Mouse (Mus musculus) stomach, postnatal 0 days (tissue): ENCODE results near the gene Faap24. TPM values are rescaled to one million over a fixed set of nuclear protein-coding genes. Genes with fewer than 3 reads are reported as not detected.

Source experiments
- ATAC-seq: fragments of 200-750 bp; cut with Nextera tagmentation; 2 replicates; pipeline ENCODE4 v1.8.0; 2017; ENCODE audit not compliant: low FRiP score, low TSS enrichment
- DNase-seq: peaks from one replicate; pipeline ENCODE4 v3.0.0-alpha.2; 2016; ENCODE audit warnings: low spot score
- H3K27ac ChIP-seq: fragments of 300-500 bp; sonication (generic); replicated peaks from 2 replicates; pipeline ENCODE4 v1.5.1; 2014; ENCODE audit warnings: mild to moderate bottlenecking, control low read depth
- H3K27me3 ChIP-seq: fragments of 300-500 bp; sonication (generic); 2 replicates; pipeline ENCODE4 v1.6.1; 2014; ENCODE audit warnings: low read length; ENCODE audit not compliant: control insufficient read depth, insufficient read depth
- H3K36me3 ChIP-seq: fragments of 300-500 bp; sonication (generic); 2 replicates; pipeline ENCODE4 v1.6.1; 2014; ENCODE audit warnings: low read length, mixed read lengths; ENCODE audit not compliant: control insufficient read depth, insufficient read depth
- H3K4me1 ChIP-seq: fragments of 300-500 bp; sonication (generic); replicated peaks from 2 replicates; pipeline ENCODE4 v1.6.1; 2014; ENCODE audit warnings: antibody characterized with exemption; ENCODE audit not compliant: control insufficient read depth, insufficient read depth
- H3K4me2 ChIP-seq: fragments of 300-500 bp; sonication (generic); replicated peaks from 2 replicates; pipeline ENCODE4 v1.6.1; 2014; ENCODE audit warnings: low read depth, mild to moderate bottlenecking, control low read depth, moderate library complexity
- H3K4me3 ChIP-seq: fragments of 300-500 bp; sonication (generic); 2 replicates; pipeline ENCODE4 v1.5.1; 2014; ENCODE audit warnings: low read depth, low read length, control low read depth
- H3K9ac ChIP-seq: fragments of 300-500 bp; sonication (generic); 2 replicates; pipeline ENCODE4 v1.6.1; 2014; ENCODE audit warnings: mild to moderate bottlenecking, low read length, control low read depth, mixed read lengths
- H3K9me3 ChIP-seq: fragments of 300-500 bp; sonication (generic); 2 replicates; pipeline ENCODE4 v1.6.1; 2016; ENCODE audit warnings: low read length; ENCODE audit not compliant: control insufficient read depth
- CTCF ChIP-seq: IDR thresholded peaks from 2 replicates; pipeline ENCODE4 v1.5.1; 2016; ENCODE audit warnings: antibody characterized with exemption, low read depth, mild to moderate bottlenecking, moderate library complexity
- EP300 ChIP-seq: optimal IDR thresholded peaks from 2 replicates; pipeline ENCODE3; 2016; ENCODE audit warnings: antibody characterized with exemption
- WGBS: fragments of 180-500 bp; shearing (Covaris S2); extraction: QIAGEN DNeasy Blood & Tissue Kit; methylation state at CpG from one replicate; pipeline ENCODE4 v1.1.7; 2014; 5-methylcytosine and 5-hydroxymethylcytosine counted together
- polyA plus RNA-seq: library from polyadenylated mRNA; unstranded; fragments of >200 nt; fragmentation: Nextera tagmentation; extraction: Ambion mirVana; gene quantifications from 2 replicates; pipeline ENCODE4 v1.2.1, GENCODE M21; 2015

The Faap24 gene
- polyA plus RNA-seq, 1 experiment from 2014 or later = 9.3 TPM

DNA sequence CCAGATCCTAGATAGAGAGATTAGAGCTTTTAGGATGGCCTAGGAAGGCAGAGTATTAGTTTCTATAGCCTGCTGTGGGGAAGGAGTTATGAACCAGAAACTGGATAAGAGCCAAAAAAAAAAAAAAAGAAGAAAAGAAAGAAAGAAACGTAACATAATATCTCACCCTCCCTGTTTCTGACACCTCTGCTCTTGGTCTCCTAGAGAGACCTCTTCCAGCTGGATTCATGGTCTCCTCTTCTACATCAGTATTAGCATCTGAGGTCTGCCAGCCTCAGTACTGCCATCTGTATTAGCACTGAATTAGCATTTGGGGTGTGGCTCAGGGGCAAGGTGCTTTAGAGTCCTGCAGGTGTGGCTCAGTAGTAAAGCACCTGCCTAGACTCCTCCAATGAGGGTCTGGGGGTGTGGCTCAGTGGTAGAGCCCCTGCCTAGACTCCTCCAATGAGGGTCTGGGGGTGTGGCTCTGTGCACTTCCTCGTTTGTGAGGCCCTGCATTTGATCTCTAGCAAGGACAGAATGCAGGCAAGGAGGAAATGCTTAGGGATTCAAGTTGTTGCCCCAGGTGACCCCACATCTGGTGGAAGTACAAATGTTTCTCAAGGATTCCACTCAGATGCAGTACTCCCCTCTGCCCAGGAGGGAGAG, 13.8 kb downstream of the Faap24 start:
- Histone ChIP-seq H3K4me1 (no peaks in the 10 kb centered on the region), H3K36me3 (no peaks in the 10 kb centered on the region), H3K4me3 (no peak overlapping the region), H3K4me2 (no peak overlapping the region), H3K27me3 (no peaks in the 10 kb centered on the region), H3K9me3 (no peaks in the 10 kb centered on the region), H3K27ac (no peak overlapping the region), H3K9ac (no peak overlapping the region)
- DNase-seq = peak; percentile 87
- TF ChIP-seq EP300 (no peak), CTCF (no peak)
- ATAC-seq = peak; percentile 87
- WGBS = 27% methylated on average over 2 of the region's 2 CpGs

DNA sequence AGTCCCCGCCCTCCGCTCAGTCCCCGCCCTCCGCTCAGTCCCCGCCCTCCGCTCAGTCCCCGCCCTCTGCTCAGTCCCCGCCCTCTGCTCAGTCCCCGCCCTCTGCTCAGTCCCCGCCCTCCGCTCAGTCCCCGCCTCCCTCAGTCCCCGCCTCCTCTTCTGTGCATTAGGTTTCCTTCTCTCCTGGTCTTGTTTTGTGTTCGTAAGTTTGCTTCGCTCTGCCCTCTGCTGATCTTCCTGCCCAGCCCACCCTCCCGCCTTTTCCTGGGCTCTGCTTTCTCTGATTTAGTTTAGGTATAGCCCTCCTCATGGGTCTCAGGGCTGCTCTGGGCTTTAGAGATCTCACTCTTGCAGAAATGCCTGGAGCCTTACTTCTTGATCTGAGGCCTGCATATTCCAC, 14.8 kb downstream of the Faap24 start:
- Histone ChIP-seq H3K36me3 (no peaks in the 10 kb centered on the region), H3K9ac (no peak overlapping the region), H3K4me1 (no peaks in the 10 kb centered on the region), H3K9me3 (no peaks in the 10 kb centered on the region), H3K4me2 (no peak overlapping the region), H3K4me3 (no peak overlapping the region), H3K27me3 (no peaks in the 10 kb centered on the region), H3K27ac (no peak overlapping the region)
- ATAC-seq = peak; percentile 7; the same call in 1 of the 2 replicates
- TF ChIP-seq EP300 = no peak
- TF ChIP-seq CTCF = no peak
- DNase-seq = peak; percentile 71
- WGBS = 75% methylated on average over 11 of the region's 16 CpGs

DNA sequence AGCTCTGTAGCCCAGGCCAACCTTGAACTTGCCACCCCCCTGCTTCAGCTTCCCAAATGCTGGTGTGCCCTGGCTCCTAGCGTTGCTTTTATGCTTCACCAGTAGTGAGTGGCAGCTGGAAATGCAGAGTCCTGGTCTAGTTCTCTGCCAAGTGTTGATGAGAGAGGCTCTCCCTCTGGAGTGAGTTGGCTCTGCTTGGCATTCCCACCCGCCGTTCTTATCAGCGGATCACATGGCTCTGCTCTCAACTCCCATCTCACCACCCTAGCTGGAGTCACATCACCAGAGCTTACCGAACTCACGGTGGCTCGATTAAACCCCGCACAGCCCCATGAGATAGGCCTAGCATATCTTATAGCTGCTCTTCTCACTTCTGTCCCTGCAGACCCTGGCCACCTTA, 16.3 kb downstream of the Faap24 start:
- H3K36me3 ChIP-seq = no peaks in the 10 kb centered on the region

DNA sequence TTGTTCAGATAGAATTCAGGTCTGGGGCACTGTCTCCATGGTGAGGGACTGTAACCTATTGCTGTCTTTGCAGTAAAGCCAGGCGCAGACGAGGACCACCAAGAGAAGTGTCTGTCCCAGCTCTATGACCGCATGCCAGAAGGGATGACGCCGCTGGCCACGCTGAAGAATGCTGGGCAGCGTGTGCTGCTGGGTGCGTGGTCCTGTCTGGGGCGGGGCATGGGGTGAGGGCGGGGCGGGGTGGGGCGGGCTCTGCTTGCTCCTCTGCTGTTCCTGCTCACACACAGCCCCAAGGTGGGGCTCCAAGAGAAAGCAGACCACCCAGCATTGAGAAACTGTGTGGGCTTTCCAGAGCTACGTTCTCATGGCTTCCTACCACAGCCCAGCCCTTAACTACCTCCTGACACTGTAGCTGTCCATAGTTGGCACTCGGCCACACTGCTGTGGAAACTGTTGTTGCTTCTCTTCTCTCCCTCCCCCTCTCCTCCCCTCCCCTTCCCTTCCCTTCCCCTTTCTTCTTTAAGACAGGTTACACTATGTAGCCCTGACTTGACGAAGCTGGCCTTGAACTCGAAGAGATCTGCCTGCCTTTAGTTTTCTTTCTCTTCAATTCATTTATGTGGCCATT, 17.0 kb downstream of the Faap24 start:
- H3K27ac ChIP-seq = no peak overlapping the region
- no peaks in the 10 kb centered on the region for H3K4me1 ChIP-seq
- no peaks in the 10 kb centered on the region for H3K36me3 ChIP-seq
- TF ChIP-seq CTCF (no peak), EP300 (no peak)
- 35% methylated on average over 13 of the region's 16 CpGs for WGBS
- no peaks in the 10 kb centered on the region for H3K9me3 ChIP-seq
- no peaks in the 10 kb centered on the region for H3K27me3 ChIP-seq
- peak; percentile 48 for DNase-seq
- ATAC-seq = no peak
- no peak overlapping the region for H3K4me2 ChIP-seq
- H3K4me3 ChIP-seq = no peak overlapping the region
- no peak overlapping the region for H3K9ac ChIP-seq

More for the DNA sequence above, 16.3 kb downstream of the Faap24 start:
- H3K4me1 ChIP-seq = no peaks in the 10 kb centered on the region
- ATAC-seq (no peak), DNase-seq (no peak)
- H3K27me3 ChIP-seq = no peaks in the 10 kb centered on the region
- no peak overlapping the region for H3K9ac ChIP-seq
- TF ChIP-seq EP300 = no peak
- TF ChIP-seq CTCF = no peak
- H3K4me2 ChIP-seq = no peak overlapping the region
- H3K27ac ChIP-seq = no peak overlapping the region
- H3K4me3 ChIP-seq = no peak overlapping the region
- 84% methylated on average over 8 of the region's 8 CpGs for WGBS
- no peaks in the 10 kb centered on the region for H3K9me3 ChIP-seq

DNA sequence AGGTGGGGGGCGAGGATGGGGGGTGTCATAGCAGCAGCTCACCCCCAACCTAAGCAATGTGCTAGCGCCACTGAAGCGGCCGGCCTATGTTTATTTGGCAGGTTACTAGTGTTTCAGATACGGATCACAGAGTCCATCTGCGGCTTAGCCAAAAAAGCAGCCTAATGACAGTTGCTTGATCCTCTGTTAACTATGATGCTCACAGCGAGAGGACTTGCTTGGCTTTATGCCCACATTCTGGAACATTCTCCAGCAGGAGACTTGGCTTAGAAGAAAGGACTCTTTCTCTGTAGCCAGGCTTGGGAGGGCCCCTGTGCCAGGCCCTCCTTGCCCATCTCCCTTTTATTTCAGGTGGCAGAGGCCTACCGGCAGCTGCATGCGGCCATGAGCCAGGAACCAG, 20.0 kb downstream of the Faap24 start:
- H3K9me3 ChIP-seq = no peaks in the 10 kb centered on the region
- no peaks in the 10 kb centered on the region for H3K27me3 ChIP-seq
- no peaks in the 10 kb centered on the region for H3K36me3 ChIP-seq
- TF ChIP-seq CTCF (no peak), EP300 (no peak)
- DNase-seq = no peak
- H3K4me1 ChIP-seq = no peaks in the 10 kb centered on the region
- H3K4me2 ChIP-seq = no peak overlapping the region
- H3K9ac ChIP-seq = no peak overlapping the region
- 64% methylated on average over 9 of the region's 9 CpGs for WGBS
- H3K27ac ChIP-seq = no peak overlapping the region
- no peak overlapping the region for H3K4me3 ChIP-seq
- no peak for ATAC-seq

DNA sequence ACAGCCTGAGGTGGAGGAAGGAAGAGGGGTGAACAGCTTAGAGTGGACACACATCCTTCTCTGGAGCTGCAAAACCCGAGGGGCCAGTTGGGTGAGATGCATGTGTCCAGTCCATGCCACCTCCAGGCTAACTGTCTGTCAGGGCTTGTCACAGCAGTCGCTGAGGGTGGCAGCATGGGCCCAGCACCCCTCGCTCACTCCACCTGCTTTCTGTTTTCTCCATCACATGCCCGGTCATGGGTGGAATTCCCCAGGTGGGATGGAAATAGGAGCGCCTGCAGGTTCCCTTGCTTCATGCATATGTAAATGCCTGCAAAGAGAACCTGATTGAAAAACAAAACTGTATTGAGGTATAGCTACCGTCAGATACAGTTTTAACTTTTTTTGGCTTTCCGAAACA, 22.4 kb downstream of the Faap24 start:
- no peaks in the 10 kb centered on the region for H3K9me3 ChIP-seq
- H3K36me3 ChIP-seq = no peaks in the 10 kb centered on the region
- H3K9ac ChIP-seq = no peak overlapping the region
- no peak overlapping the region for H3K4me2 ChIP-seq
- ATAC-seq = no peak
- WGBS = 81% methylated on average over 7 of the region's 7 CpGs
- H3K4me1 ChIP-seq = no peaks in the 10 kb centered on the region
- no peak overlapping the region for H3K4me3 ChIP-seq
- no peak overlapping the region for H3K27ac ChIP-seq
- no peak for DNase-seq
- TF ChIP-seq EP300 (no peak), CTCF (no peak)
- no peaks in the 10 kb centered on the region for H3K27me3 ChIP-seq
